Mouse (Mus musculus): ENCODE data around the gene Scn4b. TPM values are rescaled to one million over a fixed set of nuclear protein-coding genes. Genes with fewer than 3 reads are reported as not detected.
A peak's percentile ranks its signal among the peaks of the same experiment; 100 is the strongest.

Gene Scn4b
- polyA plus RNA-seq, 1 experiment: 0.23 TPM

DNA sequence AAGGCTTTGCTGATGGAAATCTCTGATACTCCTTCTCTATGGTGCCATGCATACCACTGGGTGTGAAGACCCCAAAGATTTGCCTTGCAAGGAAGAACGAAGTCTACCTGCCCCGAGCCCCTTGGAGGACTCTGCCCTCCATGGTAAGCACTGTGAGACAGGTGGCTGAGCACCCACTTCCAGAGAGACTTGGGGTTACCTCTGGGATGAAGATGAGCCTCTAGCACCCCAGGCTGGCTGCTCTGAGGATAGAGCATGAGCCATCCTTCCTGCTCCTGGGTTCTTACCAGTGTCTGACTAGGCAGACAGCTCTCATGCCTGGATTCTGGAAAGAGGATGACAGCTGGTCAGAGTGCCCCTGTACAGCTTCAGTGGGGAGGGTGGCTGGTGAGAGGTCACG lies 8.1 kb upstream of the Scn4b start:
- no peak for DNase-seq (ENCODE audit: low read depth)
- TF ChIP-seq POLR2A (IDR thresholded peaks at IDR 0.05; ENCODE audit: borderline replicate concordance, extremely low read depth, insufficient read depth, insufficient read length, poor library complexity, severe bottlenecking): no peak

DNA sequence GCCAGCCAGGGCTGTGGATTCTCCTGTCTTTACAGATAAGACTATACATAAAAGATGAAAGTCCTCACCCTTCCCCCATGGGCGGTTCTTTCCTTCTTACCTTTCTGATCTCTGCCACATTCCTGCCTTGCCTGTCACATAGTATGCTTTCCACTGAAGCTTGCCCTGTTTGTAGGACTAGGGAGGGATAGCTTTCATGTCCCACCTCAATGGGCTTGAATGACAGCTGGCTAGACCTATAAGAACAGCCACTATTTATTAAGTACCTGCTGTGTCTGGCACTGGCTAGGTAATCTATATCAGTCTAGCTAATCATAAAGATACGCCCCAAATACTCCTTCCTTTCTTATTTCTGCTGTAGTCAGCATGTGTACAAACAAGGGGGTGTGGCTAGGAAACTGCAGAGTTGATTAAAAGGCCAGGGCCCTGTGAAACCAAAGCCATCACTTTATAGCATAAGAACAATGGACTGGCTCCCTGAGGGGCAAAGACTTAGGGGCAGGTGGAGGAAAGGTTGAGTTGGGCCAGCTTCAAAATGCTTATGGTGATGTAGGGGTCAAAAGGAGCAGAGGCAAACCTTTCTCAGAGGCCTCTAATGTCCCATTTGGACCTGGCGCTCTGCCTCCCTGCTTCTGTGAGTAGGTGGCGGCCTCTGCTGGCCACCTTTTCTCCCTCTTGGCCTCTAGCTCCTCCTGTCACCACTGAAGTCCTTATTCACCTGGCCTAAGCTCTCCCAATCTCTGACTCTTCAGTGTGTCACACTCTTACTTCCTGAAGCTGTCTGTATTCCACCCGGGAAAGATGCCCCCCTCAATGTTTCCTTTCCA lies 4.5 kb upstream of the Scn4b start:
- TF ChIP-seq CTCF (IDR thresholded peaks at IDR 0.05; ENCODE audit: borderline replicate concordance, extremely low read depth, insufficient read depth, insufficient read length): peak; percentile 67
- TF ChIP-seq POLR2A (IDR thresholded peaks at IDR 0.05; ENCODE audit: borderline replicate concordance, extremely low read depth, insufficient read depth, insufficient read length, poor library complexity, severe bottlenecking): no peak
- peak; percentile 50 for DNase-seq (ENCODE audit: low read depth)

DNA sequence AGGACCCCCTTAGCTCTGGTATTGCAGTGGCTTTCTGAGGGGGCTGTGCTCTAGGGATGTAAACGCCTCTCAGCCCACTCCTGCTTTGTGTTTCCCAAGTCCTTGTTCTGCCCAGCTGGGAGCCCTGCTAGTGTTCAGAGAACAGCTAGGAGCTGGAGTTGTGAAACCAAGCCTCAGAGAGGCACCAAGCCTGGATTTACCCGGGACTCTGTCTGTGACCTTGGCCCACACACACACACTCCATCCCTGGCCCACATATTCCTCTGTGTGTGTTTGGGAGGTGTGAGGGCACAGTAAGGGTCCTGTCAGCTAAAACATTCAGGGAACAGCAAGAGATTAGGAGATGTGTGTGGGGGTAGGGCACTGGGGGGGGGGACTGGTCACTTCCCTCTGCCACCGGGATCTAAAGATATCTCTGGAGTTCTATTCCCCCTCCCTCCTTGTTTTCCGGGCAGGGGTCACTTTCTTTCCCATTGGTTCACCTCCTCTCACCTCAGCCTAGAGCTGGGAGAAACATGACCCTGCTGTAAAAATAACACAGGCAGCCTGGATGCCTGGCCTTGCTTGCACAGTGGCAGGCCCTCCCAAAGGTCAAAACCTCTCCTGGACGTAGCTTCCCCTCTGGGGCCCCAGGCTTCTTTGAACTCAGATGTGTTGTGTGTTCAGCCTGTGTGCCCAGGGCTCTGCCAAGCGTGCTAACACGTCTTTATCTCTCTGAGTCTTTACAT lies 1.6 kb upstream of the Scn4b start:
- no peak for TF ChIP-seq CTCF (IDR thresholded peaks at IDR 0.05; ENCODE audit: borderline replicate concordance, extremely low read depth, insufficient read depth, insufficient read length)
- no peak for TF ChIP-seq POLR2A (IDR thresholded peaks at IDR 0.05; ENCODE audit: borderline replicate concordance, extremely low read depth, insufficient read depth, insufficient read length, poor library complexity, severe bottlenecking)
- no peak for DNase-seq (ENCODE audit: low read depth)

DNA sequence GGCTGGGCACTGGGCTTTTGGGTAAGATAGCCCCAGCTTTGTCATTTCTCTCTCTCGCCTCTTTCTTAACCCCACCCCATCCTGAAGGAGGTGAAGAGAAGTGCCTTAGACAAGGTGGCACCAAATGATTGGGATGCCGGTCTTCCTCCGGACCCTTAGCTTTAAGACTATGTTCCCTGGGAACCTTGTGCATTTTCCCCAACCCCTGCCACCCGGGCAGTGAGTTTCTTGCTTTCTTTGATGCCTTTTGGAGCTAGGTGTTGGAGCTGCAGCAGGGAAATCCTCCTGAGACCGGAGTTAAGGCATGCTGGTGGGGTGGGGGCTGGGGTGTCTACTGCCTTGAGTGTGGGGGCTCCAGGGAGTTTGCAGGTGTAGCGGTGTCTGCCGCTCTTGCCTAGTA lies 887 bp downstream of the Scn4b start:
- no peak for TF ChIP-seq CTCF (IDR thresholded peaks at IDR 0.05; ENCODE audit: borderline replicate concordance, extremely low read depth, insufficient read depth, insufficient read length)
- TF ChIP-seq POLR2A (IDR thresholded peaks at IDR 0.05; ENCODE audit: borderline replicate concordance, extremely low read depth, insufficient read depth, insufficient read length, poor library complexity, severe bottlenecking): no peak
- no peak for DNase-seq (ENCODE audit: low read depth)

DNA sequence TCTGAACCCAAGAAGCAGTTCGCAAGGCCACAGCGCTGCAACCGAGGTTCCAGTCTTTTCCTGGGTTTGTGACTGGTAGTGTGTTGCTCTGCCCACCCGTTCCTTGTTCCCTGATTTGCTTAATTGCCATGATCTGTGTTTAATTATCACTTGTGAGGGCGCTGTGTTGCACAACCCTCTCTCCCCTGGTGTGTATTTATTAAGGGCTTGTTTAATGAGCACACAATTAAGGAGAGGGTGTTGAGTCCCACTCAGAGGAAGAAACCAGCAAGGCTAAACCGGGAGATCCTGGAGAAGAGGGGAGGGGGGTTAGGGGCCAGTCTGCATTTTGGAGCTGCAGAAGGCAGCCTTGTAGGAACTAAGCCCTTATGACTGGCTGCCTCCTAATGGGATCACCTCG lies 2.8 kb downstream of the Scn4b start:
- peak; percentile 72 for DNase-seq (ENCODE audit: low read depth)
- TF ChIP-seq CTCF (IDR thresholded peaks at IDR 0.05; ENCODE audit: borderline replicate concordance, extremely low read depth, insufficient read depth, insufficient read length) (no peak), POLR2A (IDR thresholded peaks at IDR 0.05; ENCODE audit: borderline replicate concordance, extremely low read depth, insufficient read depth, insufficient read length, poor library complexity, severe bottlenecking) (no peak)

DNA sequence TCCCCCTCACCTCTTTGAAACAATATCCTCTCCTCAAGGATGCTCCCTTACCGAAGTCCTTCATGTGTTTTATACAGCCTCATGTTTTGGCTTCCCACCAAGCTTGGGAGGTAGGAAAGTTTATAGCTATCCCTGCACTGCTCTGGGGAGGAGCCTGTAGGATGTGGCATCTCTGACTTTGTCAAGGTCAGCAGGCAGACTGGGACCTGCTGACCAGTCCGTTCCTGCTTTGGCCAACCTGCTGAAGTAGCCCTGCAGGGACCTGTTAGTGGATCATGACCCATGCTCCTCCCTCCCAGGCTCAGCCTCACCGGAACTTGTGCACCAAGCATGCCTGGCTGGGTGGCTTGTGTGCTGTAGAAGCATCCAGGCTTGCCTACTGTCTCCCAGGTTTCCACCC lies 4.5 kb downstream of the Scn4b start:
- TF ChIP-seq CTCF (IDR thresholded peaks at IDR 0.05; ENCODE audit: borderline replicate concordance, extremely low read depth, insufficient read depth, insufficient read length): no peak
- TF ChIP-seq POLR2A (IDR thresholded peaks at IDR 0.05; ENCODE audit: borderline replicate concordance, extremely low read depth, insufficient read depth, insufficient read length, poor library complexity, severe bottlenecking): no peak
- DNase-seq (ENCODE audit: low read depth): no peak

DNA sequence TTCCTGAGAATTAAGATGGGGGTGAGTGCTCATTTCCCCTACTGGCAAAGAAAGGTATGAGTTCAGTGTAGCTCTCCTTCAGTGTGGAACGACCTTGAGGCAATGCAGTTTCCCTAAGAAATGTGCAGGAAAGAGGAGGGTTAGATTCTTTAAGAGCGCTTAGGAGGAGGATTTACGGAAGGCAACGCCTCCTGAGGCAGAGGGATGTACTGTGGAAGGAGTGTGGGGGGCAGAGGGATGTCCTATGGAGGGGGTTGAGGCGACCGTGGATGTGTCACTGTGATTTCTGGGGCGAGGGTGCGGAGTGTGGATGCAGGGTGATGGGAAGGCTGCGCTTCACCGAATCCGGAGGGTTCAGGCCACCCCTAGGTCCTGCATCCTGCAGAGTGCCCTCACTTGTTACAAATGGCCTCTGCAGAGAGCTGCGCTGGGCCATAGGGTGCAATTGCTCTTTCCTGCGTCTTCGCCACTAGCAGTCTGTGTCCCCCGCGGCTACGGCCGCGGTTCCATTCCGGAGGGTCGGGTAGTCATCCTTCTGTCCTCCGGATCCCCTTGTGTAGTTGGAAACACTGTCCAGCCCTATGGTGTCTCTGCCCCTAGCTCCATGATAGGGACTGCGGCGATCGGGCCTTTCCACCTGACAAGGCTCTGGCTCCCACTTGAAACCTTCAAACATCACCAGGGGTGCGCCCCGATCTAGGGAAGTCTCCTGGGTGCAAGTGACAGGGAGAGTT lies 7.5 kb downstream of the Scn4b start:
- peak; percentile 6 for DNase-seq (ENCODE audit: low read depth)
- TF ChIP-seq CTCF (IDR thresholded peaks at IDR 0.05; ENCODE audit: borderline replicate concordance, extremely low read depth, insufficient read depth, insufficient read length): no peak
- TF ChIP-seq POLR2A (IDR thresholded peaks at IDR 0.05; ENCODE audit: borderline replicate concordance, extremely low read depth, insufficient read depth, insufficient read length, poor library complexity, severe bottlenecking): no peak

DNA sequence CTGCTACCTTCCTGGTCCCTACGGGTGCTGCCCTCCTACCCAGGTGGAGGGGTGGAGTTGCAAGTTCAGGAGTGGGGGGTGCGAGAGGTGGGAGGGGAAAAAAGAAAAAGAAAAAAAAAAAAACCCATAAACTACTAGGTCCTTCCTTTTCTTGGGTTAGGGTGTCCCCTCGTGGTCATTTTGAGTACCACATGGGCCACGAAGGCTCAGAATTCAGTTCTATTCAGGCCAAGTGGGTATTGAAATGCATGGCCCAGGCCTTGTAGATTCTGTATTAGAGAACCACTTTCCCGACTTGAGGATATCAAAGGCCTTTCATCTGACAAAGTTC lies 8.0 kb downstream of the Scn4b start:
- TF ChIP-seq POLR2A (IDR thresholded peaks at IDR 0.05; ENCODE audit: borderline replicate concordance, extremely low read depth, insufficient read depth, insufficient read length, poor library complexity, severe bottlenecking): no peak
- peak; percentile 81; the same call in 1 of the 2 replicates for TF ChIP-seq CTCF (IDR thresholded peaks at IDR 0.05; ENCODE audit: borderline replicate concordance, extremely low read depth, insufficient read depth, insufficient read length)
- peak; percentile 78 for DNase-seq (ENCODE audit: low read depth)

DNA sequence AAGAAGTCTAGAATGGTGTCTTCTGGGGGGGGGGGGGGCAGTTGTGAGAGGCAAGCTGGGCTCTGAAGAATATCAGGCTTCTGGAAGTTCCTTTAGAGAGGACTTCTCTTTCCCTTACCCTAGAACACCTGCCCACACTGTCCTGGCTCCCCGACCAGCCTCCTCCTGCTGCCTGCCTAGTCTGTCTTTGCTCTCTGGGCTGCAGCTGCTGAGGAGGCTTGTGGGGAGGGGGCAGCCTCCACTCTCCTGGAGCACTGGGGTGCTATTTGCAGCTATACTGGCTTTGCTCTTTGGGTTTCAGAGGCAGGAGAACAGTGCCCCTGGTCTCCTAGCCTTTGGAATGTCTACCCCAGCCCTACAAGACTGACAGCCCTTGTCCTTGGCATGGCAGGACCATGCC lies 12.7 kb downstream of the Scn4b start:
- DNase-seq (ENCODE audit: low read depth): no peak
- TF ChIP-seq POLR2A (IDR thresholded peaks at IDR 0.05; ENCODE audit: borderline replicate concordance, extremely low read depth, insufficient read depth, insufficient read length, poor library complexity, severe bottlenecking) (no peak), CTCF (IDR thresholded peaks at IDR 0.05; ENCODE audit: borderline replicate concordance, extremely low read depth, insufficient read depth, insufficient read length) (no peak)

DNA sequence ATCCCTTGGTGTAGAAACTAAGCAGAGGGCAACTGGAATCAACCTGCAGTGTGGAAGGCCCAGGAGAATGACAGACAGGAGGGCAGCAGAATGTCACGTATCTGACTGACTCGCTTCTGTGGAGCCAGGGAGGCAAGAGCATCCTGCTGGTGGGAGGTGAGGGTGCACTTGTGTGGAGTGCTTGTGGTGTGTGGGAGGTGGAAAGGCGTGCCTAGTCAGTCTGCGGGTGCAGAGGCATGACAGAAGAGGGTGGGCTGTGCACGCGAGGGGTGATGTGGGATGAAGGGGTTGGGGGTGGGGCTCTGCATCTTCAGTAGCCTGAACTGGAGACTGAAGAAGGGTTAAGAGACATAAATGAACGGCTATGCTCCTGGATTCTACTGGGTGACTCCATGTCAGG lies 15.2 kb downstream of the Scn4b start:
- DNase-seq (ENCODE audit: low read depth): no peak
- TF ChIP-seq POLR2A (IDR thresholded peaks at IDR 0.05; ENCODE audit: borderline replicate concordance, extremely low read depth, insufficient read depth, insufficient read length, poor library complexity, severe bottlenecking): no peak
- no peak for TF ChIP-seq CTCF (IDR thresholded peaks at IDR 0.05; ENCODE audit: borderline replicate concordance, extremely low read depth, insufficient read depth, insufficient read length)

DNA sequence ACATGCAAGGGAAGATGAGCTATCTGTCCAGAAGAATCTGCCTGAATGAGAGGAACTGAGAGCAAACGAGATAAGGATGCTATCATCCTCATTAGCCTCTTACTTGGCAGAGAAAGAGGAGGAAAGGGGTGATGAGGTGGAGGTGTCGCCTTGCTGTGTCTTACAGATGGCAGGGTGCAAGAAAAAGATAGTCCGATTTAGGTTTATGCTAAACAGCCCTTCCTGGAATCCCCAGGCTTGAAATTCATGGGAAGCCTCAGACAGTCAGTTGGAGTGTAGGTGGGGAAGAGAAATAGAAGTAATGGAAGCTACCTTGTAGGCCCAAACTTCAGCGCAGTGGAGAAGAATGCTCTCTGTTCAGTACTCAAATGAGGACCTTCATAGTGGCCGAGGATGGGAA lies 29.7 kb downstream of the Scn4b start:
- TF ChIP-seq CTCF (IDR thresholded peaks at IDR 0.05; ENCODE audit: borderline replicate concordance, extremely low read depth, insufficient read depth, insufficient read length): no peak
- TF ChIP-seq POLR2A (IDR thresholded peaks at IDR 0.05; ENCODE audit: borderline replicate concordance, extremely low read depth, insufficient read depth, insufficient read length, poor library complexity, severe bottlenecking): no peak
- DNase-seq (ENCODE audit: low read depth): no peak
